Mouse (Mus musculus): Measurements from ENCODE around the gene Nsa2. TPM values are rescaled to one million over a fixed set of nuclear protein-coding genes. Genes with fewer than 3 reads are reported as not detected.
A peak's percentile ranks its signal among the peaks of the same experiment; 100 is the strongest.

Gene Nsa2
- 152 and 159 TPM in 2 replicates for total RNA-seq (2012; rRNA removed)
- 126 and 138 TPM in 2 replicates for total RNA-seq (2014; rRNA removed)
- polyA plus RNA-seq (2012; ENCODE audit: insufficient read length, low read depth) = 305 and 312 TPM in 2 replicates

- peak within 1 kb of the TSS; percentile 89 for H3K9ac ChIP-seq (ENCODE audit: insufficient read depth, low read depth)
- dilution Hi-C loops (cut with MboI; ENCODE audit: extremely low pct_ligation_motif_present, extremely low pct_unique_long_range_greater_than_20kb, low sequenced_read_pairs) (no loop called here), in situ Hi-C loops (cut with MboI; ENCODE audit: low pct_ligation_motif_present, low pct_unique_long_range_greater_than_20kb, low sequenced_read_pairs) (no loop called here)
- peaks cover 32% of the 10 kb centered on the region for H3K79me2 ChIP-seq (replicated peaks; ENCODE audit: control insufficient read depth, extremely low read depth, insufficient read depth, poor library complexity, severe bottlenecking)
- H3K4me1 ChIP-seq (ENCODE audit: control insufficient read depth in 1 of 2, insufficient read depth in 2 of 2) = peaks cover 0 to 23% of the 10 kb centered on the region in 2 experiments; a peak in 2 of 4 replicates
- no peaks in the 10 kb centered on the region for H3K9me3 ChIP-seq (replicated peaks; ENCODE audit: low read length)
- peak within 1 kb of the TSS; percentile 84 to 95 (median 90) for H3K4me3 ChIP-seq (replicated peaks in 1 of 3; ENCODE audit: low read depth in 2 of 3, low read length in 2 of 3, poor library complexity in 1 of 3)
- peak; percentile 96 for DNase-seq (ENCODE audit: extremely low read depth)
- H3K4me2 ChIP-seq (ENCODE audit: insufficient read depth, low read depth, poor library complexity, severe bottlenecking) = peak within 1 kb of the TSS; percentile 93
- H3K27ac ChIP-seq (ENCODE audit: insufficient read depth, low read depth) = peak within 1 kb of the TSS; percentile 71
- no peaks in the 10 kb centered on the region for H3K27me3 ChIP-seq (replicated peaks)
- H3K36me3 ChIP-seq (replicated peaks in 1 of 2; ENCODE audit: control insufficient read depth in 1 of 2, insufficient read depth in 1 of 2, low read length in 1 of 2) = peaks cover 18 to 46% of the 10 kb centered on the region in 2 experiments
- TF ChIP-seq GABPA (IDR thresholded peaks at IDR 0.05; ENCODE audit: insufficient replicate concordance, low read depth, low read length) = no peak; the same call in 1 of the 2 replicates
- TF ChIP-seq ZC3H11A (IDR thresholded peaks at IDR 0.05; ENCODE audit: low read depth, low read length) = no peak
- TF ChIP-seq HCFC1 (IDR thresholded peaks at IDR 0.05; ENCODE audit: low read depth, low read length) = peak; percentile 90
- peak; percentile 47; the same call in 1 of the 2 replicates for TF ChIP-seq POLR2AphosphoS2 (IDR thresholded peaks at IDR 0.05; ENCODE audit: low read depth, low read length)
- 0 out of 2 replicates have a peak, but pooled peaks have one; percentile 20 for TF ChIP-seq CHD2 (IDR thresholded peaks at IDR 0.05; ENCODE audit: low read length)
- no peak for TF ChIP-seq EP300 (IDR thresholded peaks at IDR 0.05; ENCODE audit: low read length)
- no peak for TF ChIP-seq ZKSCAN1 (IDR thresholded peaks at IDR 0.05; ENCODE audit: borderline replicate concordance, low read depth, low read length)
- peak; percentile 94 for TF ChIP-seq POLR2A (IDR thresholded peaks at IDR 0.05; ENCODE audit: low read depth, low read length)
- TF ChIP-seq MAFK (IDR thresholded peaks at IDR 0.05; ENCODE audit: insufficient replicate concordance, low read length) = no peak
- TF ChIP-seq ZMIZ1 (IDR thresholded peaks at IDR 0.05; ENCODE audit: low read depth, low read length) = peak; percentile 41; the same call in 1 of the 2 replicates
- TF ChIP-seq MAZ (IDR thresholded peaks at IDR 0.05; ENCODE audit: low read depth, low read length) = no peak
- peak; percentile 54; the same call in 1 of the 2 replicates for TF ChIP-seq MEF2A (IDR thresholded peaks at IDR 0.05; ENCODE audit: borderline replicate concordance, low read depth, low read length)
- no peak for TF ChIP-seq PAX5 (IDR thresholded peaks at IDR 0.05; ENCODE audit: low read length)
- no peak for TF ChIP-seq ETS1 (conservative IDR thresholded peaks at IDR 0.05; ENCODE audit: low read depth, low read length)
- TF ChIP-seq CTCF (conservative IDR thresholded peaks at IDR 0.05 in 1 of 2, IDR thresholded peaks at IDR 0.05 in 1 of 2; ENCODE audit: low read depth in 2 of 2, low read length in 2 of 2) = no peak
- peak; percentile 90 for TF ChIP-seq TBP (conservative IDR thresholded peaks at IDR 0.05; ENCODE audit: low read depth, low read length)
- no peak for TF ChIP-seq CHD1 (IDR thresholded peaks at IDR 0.05; ENCODE audit: low read depth, low read length)
- no peak; the same call in 1 of the 2 replicates for TF ChIP-seq MAX (IDR thresholded peaks at IDR 0.05; ENCODE audit: low read length)
- no peak for TF ChIP-seq JUND (conservative IDR thresholded peaks at IDR 0.05; ENCODE audit: low read depth, low read length)
- TF ChIP-seq E2F4 (IDR thresholded peaks at IDR 0.05; ENCODE audit: insufficient replicate concordance, low read depth, low read length) = no peak
- peak; percentile 91 for TF ChIP-seq SIN3A (IDR thresholded peaks at IDR 0.05; ENCODE audit: low read length)
- TF ChIP-seq NRF1 (IDR thresholded peaks at IDR 0.05; ENCODE audit: low read depth, low read length) = peak; percentile 69
- peak; percentile 85 for TF ChIP-seq NELFE (IDR thresholded peaks at IDR 0.05; ENCODE audit: low read depth, low read length)
- TF ChIP-seq ELF1 (IDR thresholded peaks at IDR 0.05; ENCODE audit: low read depth, low read length) = peak; percentile 90
- TF ChIP-seq UBTF (IDR thresholded peaks at IDR 0.05; ENCODE audit: low read depth, low read length) = 0 out of 2 replicates have a peak, but pooled peaks have one; percentile 65
- no peak for TF ChIP-seq ZNF384 (IDR thresholded peaks at IDR 0.05; ENCODE audit: low read depth, low read length)
- peak; percentile 94 for TF ChIP-seq TCF12 (IDR thresholded peaks at IDR 0.05; ENCODE audit: low read depth, low read length)
- no peak for TF ChIP-seq JUN (IDR thresholded peaks at IDR 0.05; ENCODE audit: insufficient read depth, low read depth, low read length)
- TF ChIP-seq MYC (IDR thresholded peaks at IDR 0.05; ENCODE audit: low read depth, low read length) = peak; percentile 74
- TF ChIP-seq USF1 (IDR thresholded peaks at IDR 0.05; ENCODE audit: low read depth, low read length) = no peak
- peak; percentile 60 for TF ChIP-seq MXI1 (IDR thresholded peaks at IDR 0.05; ENCODE audit: low read depth, low read length)
- TF ChIP-seq BHLHE40 (IDR thresholded peaks at IDR 0.05; ENCODE audit: low read depth, low read length) = no peak
- TF ChIP-seq RAD21 (IDR thresholded peaks at IDR 0.05; ENCODE audit: low read depth, low read length) = no peak
- peak; percentile 85; the same call in 1 of the 2 replicates for TF ChIP-seq KAT2A (IDR thresholded peaks at IDR 0.05; ENCODE audit: insufficient replicate concordance, low read length)
- peak; percentile 79 for TF ChIP-seq IRF4 (IDR thresholded peaks at IDR 0.05; ENCODE audit: low read depth, low read length)
- no peak for TF ChIP-seq SMC3 (IDR thresholded peaks at IDR 0.05; ENCODE audit: low read depth, low read length)
- TF ChIP-seq USF2 (conservative IDR thresholded peaks at IDR 0.05; ENCODE audit: low read depth, low read length) = no peak
Measured at GRCm38 (mm10) chr13:97137466-97138400, at the start of gene Nsa2, which contains the start of gene Gfm2. Gene Nsa2, minus strand, starts transcription at chr13:97137937. Gene Gfm2, plus strand, starts transcription at chr13:97137937.

Data from CH12.LX (cell line).